Mouse (Mus musculus): ENCODE results near the gene Olfr815.
"Not testable (repeated sequence)": the region's sequence is repeated elsewhere in the genome, so short reads cannot be mapped to it uniquely, and the experiment has no call there.

Gene Olfr815

GRCm38 (mm10) chr10:129905767-129906166, at the start of gene Olfr815:
Gene Olfr815, minus strand, starts transcription at chr10:129905867.
- DNase-seq (ENCODE audit: extremely low spot score, low read depth, low spot score): not testable (repeated sequence)

- DNase-seq (ENCODE audit: extremely low spot score, low read depth, low spot score): no peak
These were observed 43.3 kb upstream of the Olfr815 start, which contains the start of gene Olfr818 for GRCm38 (mm10) chr10:129949000-129949399. Gene Olfr818, minus strand, starts transcription at chr10:129949100.

- no peak for DNase-seq (ENCODE audit: extremely low spot score, low read depth, low spot score)
These were observed 9.8 kb upstream of the Olfr815 start, which contains the start of gene Olfr816 for GRCm38 (mm10) chr10:129915497-129915896. Gene Olfr816, minus strand, starts transcription at chr10:129915597.

DNA sequence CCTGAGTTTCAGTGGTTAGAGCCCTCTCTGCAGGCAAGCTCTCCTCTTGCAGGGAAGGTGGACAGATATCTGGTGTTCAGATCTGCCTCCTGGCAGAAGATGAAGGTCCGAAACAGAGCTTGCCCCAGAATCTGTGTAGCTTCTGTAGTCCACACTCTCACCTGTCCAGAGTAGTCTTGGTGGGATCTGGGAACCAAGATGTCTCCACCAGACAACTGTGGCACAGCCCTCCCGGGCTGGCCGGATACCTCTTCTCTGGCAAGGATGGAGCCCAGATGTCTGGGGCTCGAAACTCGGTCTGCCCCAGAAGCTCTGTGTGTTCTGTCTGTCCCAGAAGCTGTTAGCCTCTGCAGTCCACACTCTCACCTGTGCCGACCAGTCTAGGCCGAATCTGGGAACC, 19.7 kb downstream of the Olfr815 start:
- DNase-seq (ENCODE audit: extremely low spot score, low read depth, low spot score): no peak

GRCm38 (mm10) chr10:129885496-129885895, 20.2 kb downstream of the Olfr815 start:
- not testable (repeated sequence) for DNase-seq (ENCODE audit: extremely low spot score, low read depth, low spot score)

DNA sequence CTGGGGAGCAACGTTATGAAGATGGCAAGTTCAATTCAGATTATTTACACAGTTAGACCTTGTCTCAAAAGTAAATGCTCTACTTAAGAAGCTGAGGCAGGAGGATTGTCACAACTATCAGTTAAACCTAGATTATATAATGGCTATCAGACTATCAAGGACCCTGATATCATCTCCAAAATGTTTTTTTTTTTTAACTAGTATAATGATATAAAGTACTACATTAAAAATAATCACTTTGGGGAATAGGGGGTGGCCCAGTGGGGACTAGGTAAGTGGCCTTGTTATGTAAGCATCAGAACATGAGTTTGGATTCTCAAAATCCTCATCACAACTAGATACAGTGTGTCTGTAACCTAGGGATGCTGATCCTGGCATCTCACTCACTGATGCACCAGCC, 25.9 kb downstream of the Olfr815 start, which contains the start of gene Olfr814:
Gene Olfr814 (minus strand): TSS at position 101 of the 400 bp plus-strand sequence.
- DNase-seq (ENCODE audit: extremely low spot score, low read depth, low spot score): not testable (repeated sequence)

DNA sequence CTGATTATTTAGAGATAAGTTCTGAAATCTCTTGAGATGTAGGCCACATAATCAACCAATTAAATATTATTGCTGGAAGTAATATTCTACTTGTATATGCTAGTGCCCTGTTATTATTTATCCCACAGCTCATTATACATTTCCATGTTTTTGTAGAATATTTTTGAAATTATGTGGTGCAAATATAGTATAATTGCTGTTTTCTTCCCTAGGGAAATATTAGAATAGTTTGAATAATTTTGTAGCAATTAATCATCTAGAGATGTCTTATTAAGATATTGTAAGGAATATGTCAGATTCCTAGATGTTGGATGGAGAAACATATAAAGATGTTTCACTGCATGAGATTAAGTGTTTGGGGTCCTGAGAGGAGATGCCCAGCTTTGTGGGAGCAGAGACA, 50.6 kb downstream of the Olfr815 start, which contains the start of gene Olfr813:
Gene Olfr813 (plus strand): TSS at position 301 of the 400 bp plus-strand sequence.
- DNase-seq (ENCODE audit: extremely low spot score, low read depth, low spot score): no peak

Measured in hindlimb bud, embryonic 11.5 days (tissue).